In genomic region chr5:32136301-32136863, GRCm38 (mm10) we compare ENCODE assay signal across 8 mouse cellular contexts. TPM values are rescaled to one million over a fixed set of nuclear protein-coding genes. Genes with fewer than 3 reads are reported as not detected.
DNase-seq lines count a peak whose midpoint lies in the region; ATAC-seq and TF ChIP-seq lines count a peak whose summit lies in the region.

No protein-coding gene starts in this region.

- H3K9ac ChIP-seq in neural tube, embryonic 11.5 days (ENCODE audit: low read length): peak overlapping the region; percentile 58
- H3K9ac ChIP-seq in limb, embryonic 15.5 days: peak overlapping the region; percentile 73
- peak overlapping the region; percentile 54 for H3K9ac ChIP-seq in midbrain, postnatal 0 days (replicated peaks; ENCODE audit: low read length, poor library complexity, severe bottlenecking)
- H3K9ac ChIP-seq in stomach, embryonic 15.5 days: peak overlapping the region; percentile 97

- H3K27ac ChIP-seq in neural tube, embryonic 11.5 days (ENCODE audit: low read depth, low read length): peak overlapping the region; percentile 29; the same call in 1 of the 2 replicates
- peak overlapping the region; percentile 99 for H3K27ac ChIP-seq in limb, embryonic 15.5 days
- H3K27ac ChIP-seq in midbrain, postnatal 0 days (ENCODE audit: low read depth, low read length): peak overlapping the region; percentile 57
- H3K27ac ChIP-seq in stomach, embryonic 15.5 days: peak overlapping the region; percentile 100

- H3K4me1 ChIP-seq in neural tube, embryonic 11.5 days (ENCODE audit: control insufficient read depth, insufficient read depth, low read length): peaks cover 6% of the 10 kb centered on the region; the same call in 1 of the 2 replicates
- H3K4me1 ChIP-seq in limb, embryonic 15.5 days: peaks cover 41% of the 10 kb centered on the region
- peaks cover 14% of the 10 kb centered on the region; the same call in 1 of the 2 replicates for H3K4me1 ChIP-seq in midbrain, postnatal 0 days (ENCODE audit: insufficient read depth, low read length)
- H3K4me1 ChIP-seq in stomach, embryonic 15.5 days: peaks cover 38% of the 10 kb centered on the region

- DNase-seq in neural tube, embryonic 11.5 days (ENCODE audit: low spot score): peak; percentile 51
- no peak for DNase-seq in neural tube, embryonic 10.5 days (ENCODE audit: extremely low spot score, low spot score)
- DNase-seq in embryo, embryonic 10 days (ENCODE audit: low spot score): peak; percentile 42
- DNase-seq in heart, adult 11 months: peak; percentile 99
- DNase-seq in kidney, adult 11 months: peak; percentile 70
- DNase-seq in midbrain, postnatal 0 days (ENCODE audit: low spot score): no peak

- TF ChIP-seq CTCF in midbrain, postnatal 0 days (IDR thresholded peaks at IDR 0.05): no peak

- no peak for ATAC-seq in neural tube, embryonic 11.5 days (ENCODE audit: insufficient read depth, low FRiP score, low TSS enrichment)
- ATAC-seq in limb, embryonic 15.5 days (ENCODE audit: insufficient number of reproducible peaks, low FRiP score, low TSS enrichment, low read depth): no peak
- no peak for ATAC-seq in midbrain, postnatal 0 days (ENCODE audit: low FRiP score)
- no peak for ATAC-seq in stomach, embryonic 15.5 days (ENCODE audit: insufficient read depth, low FRiP score, low read depth)

- no peaks in the 10 kb centered on the region for H3K9me3 ChIP-seq in neural tube, embryonic 11.5 days (ENCODE audit: control insufficient read depth, low read length)
- H3K9me3 ChIP-seq in limb, embryonic 15.5 days: no peaks in the 10 kb centered on the region
- H3K9me3 ChIP-seq in midbrain, postnatal 0 days (ENCODE audit: low read length): no peaks in the 10 kb centered on the region
- H3K9me3 ChIP-seq in stomach, embryonic 15.5 days: no peaks in the 10 kb centered on the region

- H3K4me2 ChIP-seq in neural tube, embryonic 11.5 days (ENCODE audit: low read depth): peak overlapping the region; percentile 94
- peak overlapping the region; percentile 82 for H3K4me2 ChIP-seq in limb, embryonic 15.5 days
- H3K4me2 ChIP-seq in midbrain, postnatal 0 days (ENCODE audit: low read depth, low read length, poor library complexity, severe bottlenecking): peak overlapping the region; percentile 97
- H3K4me2 ChIP-seq in stomach, embryonic 15.5 days: peak overlapping the region; percentile 69

- peak overlapping the region; percentile 52 for H3K4me3 ChIP-seq in neural tube, embryonic 11.5 days (ENCODE audit: low read depth, low read length)
- H3K4me3 ChIP-seq in limb, embryonic 15.5 days: peak overlapping the region; percentile 75
- H3K4me3 ChIP-seq in midbrain, postnatal 0 days (ENCODE audit: low read depth, low read length): peak overlapping the region; percentile 67
- H3K4me3 ChIP-seq in stomach, embryonic 15.5 days (replicated peaks): peak overlapping the region; percentile 82

- H3K36me3 ChIP-seq in neural tube, embryonic 11.5 days (ENCODE audit: control insufficient read depth, insufficient read depth, low read length): no peaks in the 10 kb centered on the region
- no peaks in the 10 kb centered on the region for H3K36me3 ChIP-seq in limb, embryonic 15.5 days
- H3K36me3 ChIP-seq in midbrain, postnatal 0 days (ENCODE audit: insufficient read depth, low read length): no peaks in the 10 kb centered on the region
- H3K36me3 ChIP-seq in stomach, embryonic 15.5 days: no peaks in the 10 kb centered on the region; the same call in 1 of the 2 replicates

- peaks cover 52% of the 10 kb centered on the region for H3K27me3 ChIP-seq in neural tube, embryonic 11.5 days (ENCODE audit: control insufficient read depth, insufficient read depth, low read length)
- H3K27me3 ChIP-seq in limb, embryonic 15.5 days: no peaks in the 10 kb centered on the region; the same call in 1 of the 2 replicates
- H3K27me3 ChIP-seq in midbrain, postnatal 0 days (ENCODE audit: insufficient read depth, low read length): peaks cover 25% of the 10 kb centered on the region
- no peaks in the 10 kb centered on the region for H3K27me3 ChIP-seq in stomach, embryonic 15.5 days (replicated peaks)

- under 1% methylated on average over 63 of the region's 63 CpGs for WGBS in neural tube, embryonic 11.5 days
- WGBS in limb, embryonic 15.5 days: under 1% methylated on average over 62 of the region's 63 CpGs
- WGBS in midbrain, postnatal 0 days: under 1% methylated on average over 57 of the region's 63 CpGs
- WGBS in stomach, embryonic 15.5 days: under 1% methylated on average over 63 of the region's 63 CpGs

RNA-seq across cellular contexts. Expression of gene Fosl2, which starts 0.8 kb away (rescaled TPM):
- 0.48 and 0.96 TPM in 2 replicates for polyA plus RNA-seq in neural tube, embryonic 11.5 days (2014; fragmentation: Nextera tagmentation; extraction: Ambion mirVana)
- polyA plus RNA-seq in limb, embryonic 15.5 days (2015; fragmentation: Nextera tagmentation; extraction: Ambion mirVana): 9.9 and 10.6 TPM in 2 replicates
- 5.5 and 6.4 TPM in 2 replicates for total RNA-seq in midbrain, postnatal 0 days (2014; rRNA removed)
- polyA plus RNA-seq in midbrain, postnatal 0 days (2015; fragmentation: Nextera tagmentation; extraction: Ambion mirVana): 0.52 and 0.58 TPM in 2 replicates
- 11.4 and 11.5 TPM in 2 replicates for polyA plus RNA-seq in stomach, embryonic 15.5 days (2015; fragmentation: Nextera tagmentation; extraction: Ambion mirVana)

Comparison
In these comparisons a context has a peak if more than half of its experiments do, and no peak if none do; other contexts are left out.
1. DNase-seq: peak in neural tube, embryonic 11.5 days (single experiment), embryo, embryonic 10 days (single experiment), heart, adult 11 months (single experiment) and kidney, adult 11 months (single experiment); none in neural tube, embryonic 10.5 days (single experiment) and midbrain, postnatal 0 days (single experiment).
2. H3K27ac ChIP-seq: peak in every context shown above with its lines; median percentile 100 in stomach, embryonic 15.5 days; 99 in limb, embryonic 15.5 days; 57 in midbrain, postnatal 0 days; 29 in neural tube, embryonic 11.5 days.
3. Peak in every context shown above with its lines, with median percentiles within 50 percentile points of each other: H3K4me2 ChIP-seq, H3K4me3 ChIP-seq and H3K9ac ChIP-seq.